Mouse (Mus musculus) testis, adult 2 months (tissue): ENCODE data around the gene Esam.

Experiments used
- CTCF ChIP-seq: fragments of 200-500 bp; IDR thresholded peaks from 2 replicates; pipeline ENCODE4 v1.5.1; 2012; ENCODE audit warnings: low read depth, mild to moderate bottlenecking, inconsistent platforms, low read length, moderate library complexity; ENCODE audit not compliant: control insufficient read depth, insufficient read depth, insufficient replicate concordance
- POLR2A ChIP-seq: fragments of 200-500 bp; IDR thresholded peaks from 2 replicates; pipeline ENCODE4 v1.6.1; 2012; ENCODE audit warnings: low read depth, mild to moderate bottlenecking, inconsistent platforms, low read length, moderate library complexity; ENCODE audit not compliant: control insufficient read depth

- no peak for TF ChIP-seq POLR2A
- no peak for TF ChIP-seq CTCF
Measured at GRCm38 (mm10) chr9:37554838-37555748, 27.2 kb downstream of the Esam start, which contains the start of gene Siae.
